Mouse (Mus musculus) intestine, embryonic 14.5 days (tissue): Measurements from ENCODE around the gene Plin5. TPM values are rescaled to one million over a fixed set of nuclear protein-coding genes. Genes with fewer than 3 reads are reported as not detected.

Experiments
- ATAC-seq: fragments of 200-750 bp; cut with Nextera tagmentation; replicated peaks from 2 replicates; pipeline ENCODE4 v1.8.0; 2017; ENCODE audit warnings: low read depth, moderate number of reproducible peaks, moderate TSS enrichment, moderate library complexity; ENCODE audit not compliant: low FRiP score, low TSS enrichment
- DNase-seq: peaks from one replicate; pipeline ENCODE4 v3.0.0-alpha.2; 2018; ENCODE audit warnings: low spot score
- H3K27ac ChIP-seq: fragments of 300-500 bp; sonication (generic); 2 replicates; pipeline ENCODE4 v1.5.1; 2014; ENCODE audit warnings: low read depth, mild to moderate bottlenecking, control low read depth
- H3K27me3 ChIP-seq: fragments of 300-500 bp; sonication (generic); replicated peaks from 2 replicates; pipeline ENCODE4 v1.6.1; 2014; ENCODE audit warnings: low read length, control low read depth; ENCODE audit not compliant: control insufficient read depth, insufficient read depth
- H3K36me3 ChIP-seq: fragments of 300-500 bp; sonication (generic); 2 replicates; pipeline ENCODE4 v1.6.1; 2014; ENCODE audit warnings: low read length, control low read depth; ENCODE audit not compliant: control insufficient read depth, insufficient read depth
- H3K4me1 ChIP-seq: fragments of 300-500 bp; sonication (generic); replicated peaks from 2 replicates; pipeline ENCODE4 v1.6.1; 2014; ENCODE audit warnings: low read length, control low read depth, mixed read lengths; ENCODE audit not compliant: control insufficient read depth, insufficient read depth
- H3K4me2 ChIP-seq: fragments of 300-500 bp; sonication (generic); 2 replicates; pipeline ENCODE4 v1.6.1; 2014; ENCODE audit warnings: low read length
- H3K4me3 ChIP-seq: fragments of 300-500 bp; sonication (generic); 2 replicates; pipeline ENCODE4 v1.5.1; 2014; ENCODE audit warnings: low read depth, low read length, control low read depth, mixed read lengths
- H3K9ac ChIP-seq: fragments of 300-500 bp; sonication (generic); 2 replicates; pipeline ENCODE4 v1.6.1; 2014; ENCODE audit warnings: mild to moderate bottlenecking, low read length
- H3K9me3 ChIP-seq: fragments of 300-500 bp; sonication (generic); 2 replicates; pipeline ENCODE4 v1.6.1; 2016; ENCODE audit warnings: low read length, control low read depth; ENCODE audit not compliant: control insufficient read depth
- WGBS: fragments of 180-500 bp; shearing (Covaris S2); extraction: QIAGEN DNeasy Blood & Tissue Kit; methylation state at CpG from one replicate; pipeline ENCODE4 v1.1.7; 2014; 5-methylcytosine and 5-hydroxymethylcytosine counted together
- polyA plus RNA-seq: library from polyadenylated mRNA; unstranded; fragments of >200 nt; fragmentation: Nextera tagmentation; extraction: Ambion mirVana; gene quantifications from 2 replicates; pipeline ENCODE4 v1.2.1, GENCODE M21; 2014

Plin5 gene
- polyA plus RNA-seq, 1 experiment from 2014 or later = 0.58 TPM

DNA sequence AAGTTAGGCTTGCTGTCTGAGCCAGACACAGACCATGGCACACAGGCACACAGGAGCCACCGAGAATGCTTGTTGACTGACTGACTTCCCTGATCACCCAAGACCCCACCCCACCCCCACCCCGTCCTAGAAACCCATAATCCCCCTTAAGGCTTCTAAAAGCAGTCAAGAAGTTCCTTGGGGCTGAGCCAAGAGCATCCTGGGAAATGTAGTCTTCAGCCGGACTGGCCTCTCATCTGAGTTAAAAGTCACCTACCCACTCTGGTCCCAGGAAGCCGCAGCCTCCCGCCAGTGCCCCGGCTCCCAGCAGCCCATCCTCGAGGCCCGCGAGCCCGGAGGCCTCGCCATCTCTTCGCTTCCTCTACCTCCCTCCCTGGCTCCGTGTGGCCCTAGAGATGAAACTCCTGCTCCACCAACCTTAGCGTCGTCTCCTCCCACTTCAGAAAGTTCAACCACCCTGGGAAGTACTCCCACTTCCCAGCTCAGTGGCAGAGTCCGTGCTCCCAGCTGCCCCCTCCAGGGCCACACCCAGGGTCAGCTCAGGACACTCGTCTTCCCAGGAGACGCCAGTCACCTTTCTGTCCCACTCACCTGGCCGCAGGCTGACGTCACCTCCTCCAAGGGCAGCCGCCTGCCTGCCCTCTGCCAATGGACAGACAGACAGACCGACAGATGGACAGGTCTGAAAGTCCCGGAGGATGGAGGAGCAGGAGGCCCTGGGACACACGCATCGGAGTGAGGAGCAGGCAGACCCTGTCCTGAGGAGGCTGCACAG lies 20.6 kb upstream of the Plin5 start:
- Histone ChIP-seq H3K4me1 (peaks cover 33% of the 10 kb centered on the region), H3K36me3 (no peaks in the 10 kb centered on the region), H3K4me2 (peak overlapping the region; percentile 32), H3K27ac (no peak overlapping the region), H3K9me3 (no peaks in the 10 kb centered on the region), H3K4me3 (no peak overlapping the region), H3K27me3 (peaks cover 49% of the 10 kb centered on the region), H3K9ac (no peak overlapping the region)
- DNase-seq (no peak), ATAC-seq (no peak)
- WGBS = 16% methylated on average over 25 of the region's 25 CpGs

DNA sequence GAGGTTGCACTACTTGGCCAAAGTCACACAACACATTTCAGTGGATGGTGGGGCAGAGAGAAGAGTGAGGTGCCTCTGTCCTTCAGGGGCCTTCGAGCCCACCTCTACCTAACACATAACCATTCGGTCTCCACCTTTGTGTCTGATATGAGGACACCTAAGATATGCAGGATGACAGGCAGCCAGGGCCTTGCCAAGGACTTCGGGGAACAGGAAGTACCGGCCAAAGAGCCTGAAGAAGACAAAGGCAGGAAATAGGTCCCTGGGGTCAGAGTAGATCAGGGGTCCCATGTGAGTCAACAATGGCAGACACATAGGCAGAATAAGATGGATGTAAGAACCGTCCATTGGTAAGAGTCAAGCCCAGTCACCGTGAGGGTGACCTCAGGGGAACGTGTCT lies 19.2 kb upstream of the Plin5 start:
- H3K36me3 ChIP-seq = no peaks in the 10 kb centered on the region
- ATAC-seq = no peak
- no peak overlapping the region for H3K9ac ChIP-seq
- no peak overlapping the region for H3K4me3 ChIP-seq
- H3K4me1 ChIP-seq = peaks cover 24% of the 10 kb centered on the region
- H3K9me3 ChIP-seq = no peaks in the 10 kb centered on the region
- no peak overlapping the region for H3K4me2 ChIP-seq
- H3K27ac ChIP-seq = no peak overlapping the region
- DNase-seq = no peak
- WGBS = 84% methylated on average over 7 of the region's 7 CpGs
- peaks cover 35% of the 10 kb centered on the region for H3K27me3 ChIP-seq

DNA sequence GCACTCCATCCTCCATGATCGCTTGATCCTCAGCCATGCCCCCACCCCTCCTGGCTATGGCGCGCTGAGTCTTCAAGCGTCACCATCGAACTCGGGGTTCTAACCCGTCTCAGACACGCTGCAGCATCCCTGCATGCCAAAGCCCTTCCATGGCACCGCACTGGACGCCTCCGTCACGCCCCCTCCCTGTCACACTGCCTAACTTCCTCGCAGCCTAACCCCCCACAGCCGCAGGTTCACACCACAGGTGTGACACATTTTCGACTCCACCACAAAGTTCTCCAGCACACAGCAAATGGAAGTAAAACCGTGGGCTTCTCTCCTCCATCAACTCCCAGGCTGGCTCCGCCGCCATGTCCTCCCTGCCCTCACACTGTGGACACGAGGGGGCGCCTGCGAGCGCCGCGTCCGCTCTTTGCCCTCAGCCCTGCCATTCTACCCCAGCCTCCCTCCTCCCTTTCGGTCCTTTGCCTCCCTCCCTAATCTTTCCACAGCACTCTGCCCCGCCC lies 17.1 kb upstream of the Plin5 start:
- WGBS = 2% methylated on average over 27 of the region's 27 CpGs
- Histone ChIP-seq H3K27me3 (peaks cover 14% of the 10 kb centered on the region), H3K4me1 (peaks cover 21% of the 10 kb centered on the region), H3K4me2 (peak overlapping the region; percentile 67), H3K27ac (no peak overlapping the region), H3K36me3 (no peaks in the 10 kb centered on the region), H3K9ac (0 out of 2 replicates have a peak overlapping the region, but pooled peaks have one; percentile 11), H3K9me3 (no peaks in the 10 kb centered on the region), H3K4me3 (peak overlapping the region; percentile 26)
- peak; percentile 19 for ATAC-seq
- peak; percentile 79 for DNase-seq

DNA sequence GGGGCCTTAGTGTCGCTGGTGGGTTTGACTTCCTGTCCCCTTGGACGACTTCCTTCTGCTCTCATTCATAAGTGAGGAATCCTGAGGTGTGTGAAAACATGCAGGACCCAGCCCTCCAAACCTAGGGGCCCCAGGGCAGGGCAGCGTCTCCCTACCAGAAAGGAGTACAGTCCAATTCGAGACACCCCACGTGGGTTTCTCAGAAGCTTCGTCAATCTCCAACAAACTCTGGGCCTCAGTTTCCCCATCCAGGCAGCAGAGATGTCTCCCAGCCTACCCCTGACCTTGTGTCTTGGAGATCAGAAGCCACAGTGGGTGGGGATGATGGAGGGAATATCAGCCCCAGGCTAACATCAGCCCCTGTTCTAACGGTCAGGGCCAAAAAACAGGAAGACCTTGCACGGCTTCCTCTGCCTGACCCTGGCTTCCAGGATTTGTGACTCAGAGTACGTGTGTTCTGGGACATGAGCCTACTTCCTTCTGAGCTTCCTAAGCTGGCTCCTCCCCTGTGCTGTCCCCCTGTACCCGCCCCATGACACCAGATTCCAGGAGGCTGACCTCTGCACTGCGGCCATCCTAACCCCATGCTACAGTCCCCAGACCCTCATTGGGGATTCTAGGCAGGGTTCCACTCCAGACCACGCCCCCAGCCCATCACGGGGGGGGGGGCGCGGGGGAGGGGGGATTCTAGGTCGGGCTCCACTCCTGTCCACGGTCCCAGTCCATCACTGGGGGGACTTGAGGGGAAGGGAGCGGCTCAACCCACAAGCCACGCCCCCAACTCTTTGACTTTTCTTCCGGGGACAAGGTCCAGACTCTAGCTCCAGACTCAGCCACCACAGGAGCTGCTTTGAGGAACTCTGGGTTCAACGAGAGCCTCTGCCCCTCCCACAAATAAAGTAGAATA lies 16.3 kb upstream of the Plin5 start:
- Histone ChIP-seq H3K4me1 (peaks cover 18% of the 10 kb centered on the region), H3K27me3 (peaks cover 6% of the 10 kb centered on the region), H3K27ac (peak overlapping the region; percentile 57), H3K9ac (0 out of 2 replicates have a peak overlapping the region, but pooled peaks have one; percentile 11), H3K36me3 (no peaks in the 10 kb centered on the region), H3K4me2 (peak overlapping the region; percentile 67), H3K4me3 (peak overlapping the region; percentile 26), H3K9me3 (no peaks in the 10 kb centered on the region)
- WGBS = 15% methylated on average over 21 of the region's 21 CpGs
- ATAC-seq (peak; percentile 87), DNase-seq (peak; percentile 78)

DNA sequence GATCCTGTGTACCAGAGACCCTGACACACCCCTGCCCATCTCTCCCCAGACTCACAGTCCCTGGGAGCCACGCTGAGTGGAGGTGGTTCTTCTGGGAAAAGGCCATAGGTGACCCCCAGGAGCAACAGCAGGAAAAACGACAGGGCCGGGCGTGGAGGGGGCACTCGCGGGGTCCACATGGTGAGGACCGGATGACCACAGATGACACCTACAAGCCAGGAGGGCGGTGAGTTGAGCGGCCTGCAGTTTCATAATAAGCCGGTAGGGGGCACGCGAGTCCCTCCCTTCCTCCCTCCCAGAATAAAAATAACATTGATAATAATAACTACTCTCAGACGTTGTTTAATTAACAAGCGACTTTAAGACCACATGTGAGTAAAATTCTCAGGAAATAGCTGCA lies 15.3 kb upstream of the Plin5 start:
- ATAC-seq = no peak
- H3K4me1 ChIP-seq = peaks cover 14% of the 10 kb centered on the region
- no peaks in the 10 kb centered on the region for H3K9me3 ChIP-seq
- 0 out of 2 replicates have a peak overlapping the region, but pooled peaks have one; percentile 4 for H3K4me3 ChIP-seq
- no peaks in the 10 kb centered on the region for H3K36me3 ChIP-seq
- no peaks in the 10 kb centered on the region for H3K27me3 ChIP-seq
- no peak overlapping the region for H3K27ac ChIP-seq
- H3K9ac ChIP-seq = no peak overlapping the region
- peak; percentile 86 for DNase-seq
- no peak overlapping the region for H3K4me2 ChIP-seq
- 3% methylated on average over 14 of the region's 14 CpGs for WGBS

DNA sequence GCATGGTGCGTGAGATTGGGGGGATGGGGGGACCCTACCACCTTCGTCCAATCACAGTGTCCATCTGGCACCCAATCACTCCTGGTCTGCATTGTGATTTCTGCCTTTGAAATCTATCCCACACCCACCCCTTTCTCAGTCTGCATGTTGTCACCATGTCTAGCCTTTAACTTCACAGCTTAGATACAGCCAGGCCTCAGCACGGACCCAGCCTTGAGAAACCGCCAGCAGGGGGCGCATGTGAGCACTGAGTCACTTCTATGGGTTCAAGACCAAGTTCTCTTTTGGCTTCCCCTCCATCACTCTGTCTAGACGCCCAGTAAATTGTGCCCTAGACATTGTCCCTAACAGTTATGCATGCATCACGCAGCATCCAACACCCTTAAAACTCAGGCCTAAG lies 14.4 kb upstream of the Plin5 start:
- ATAC-seq = no peak
- no peak overlapping the region for H3K4me3 ChIP-seq
- H3K4me1 ChIP-seq = peaks cover 14% of the 10 kb centered on the region
- WGBS = 41% methylated on average over 7 of the region's 7 CpGs
- DNase-seq = peak; percentile 85
- no peak overlapping the region for H3K27ac ChIP-seq
- no peak overlapping the region for H3K4me2 ChIP-seq
- H3K9me3 ChIP-seq = no peaks in the 10 kb centered on the region
- no peaks in the 10 kb centered on the region for H3K27me3 ChIP-seq
- no peaks in the 10 kb centered on the region for H3K36me3 ChIP-seq
- H3K9ac ChIP-seq = no peak overlapping the region

DNA sequence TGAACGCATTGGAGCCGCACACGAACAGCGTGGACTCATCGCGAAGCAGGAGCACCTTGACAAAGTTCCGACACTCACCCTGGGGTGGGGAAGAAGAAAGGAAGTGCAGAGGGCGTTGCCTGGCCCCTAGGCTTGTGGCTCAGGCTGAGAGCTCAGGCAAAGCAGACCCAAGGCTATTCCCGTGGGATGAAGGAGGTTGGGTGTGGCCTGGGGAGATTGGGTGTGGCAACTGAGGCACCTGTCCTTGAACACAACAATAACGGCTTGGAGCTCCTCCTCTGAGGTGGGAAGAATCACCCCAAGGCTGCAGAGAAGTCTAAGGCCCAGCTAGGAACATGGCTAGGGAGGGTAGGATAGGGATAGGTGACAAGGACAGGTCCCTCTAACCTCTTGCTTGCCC lies 13.7 kb upstream of the Plin5 start:
- WGBS = 93% methylated on average over 10 of the region's 10 CpGs
- Histone ChIP-seq H3K27ac (no peak overlapping the region), H3K4me1 (peaks cover 14% of the 10 kb centered on the region), H3K4me2 (no peak overlapping the region), H3K9me3 (no peaks in the 10 kb centered on the region), H3K36me3 (no peaks in the 10 kb centered on the region), H3K9ac (no peak overlapping the region), H3K4me3 (no peak overlapping the region), H3K27me3 (no peaks in the 10 kb centered on the region)
- DNase-seq (no peak), ATAC-seq (no peak)

DNA sequence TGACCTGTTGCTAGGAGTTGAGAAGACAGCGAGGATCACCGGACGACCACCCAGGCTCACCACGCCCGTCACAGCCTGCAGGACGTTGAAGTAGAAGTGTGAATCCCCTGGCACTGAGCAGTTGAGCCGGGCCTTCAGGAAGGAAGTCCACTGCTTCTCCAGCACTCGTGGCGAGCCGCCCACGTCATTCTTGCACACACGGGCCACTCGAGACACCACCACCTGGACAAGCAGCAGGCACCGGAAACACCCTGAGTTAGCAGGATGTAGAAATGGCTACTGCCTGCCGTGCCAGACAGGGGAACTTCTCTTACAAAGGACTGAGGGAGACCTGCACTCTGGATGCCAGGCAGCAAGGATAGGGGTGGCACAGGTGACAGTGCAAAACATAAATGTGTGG lies 10.8 kb upstream of the Plin5 start:
- DNase-seq (no peak), ATAC-seq (no peak)
- 86% methylated on average over 15 of the region's 15 CpGs for WGBS

More for the DNA sequence above, 10.8 kb upstream of the Plin5 start:
- Histone ChIP-seq H3K4me3 (no peak overlapping the region), H3K4me1 (no peaks in the 10 kb centered on the region; the same call in 1 of the 2 replicates), H3K4me2 (no peak overlapping the region), H3K27ac (no peak overlapping the region), H3K27me3 (peaks cover 13% of the 10 kb centered on the region), H3K9ac (no peak overlapping the region), H3K9me3 (no peaks in the 10 kb centered on the region), H3K36me3 (no peaks in the 10 kb centered on the region)
